Mouse (Mus musculus): ENCODE data around the gene Lin7a. TPM values are rescaled to one million over a fixed set of nuclear protein-coding genes. Genes with fewer than 3 reads are reported as not detected.

Gene Lin7a
- 1.2 and 1.7 TPM in 2 replicates for polyA plus RNA-seq (2016; fragmentation: Nextera tagmentation; extraction: Ambion mirVana)

DNA sequence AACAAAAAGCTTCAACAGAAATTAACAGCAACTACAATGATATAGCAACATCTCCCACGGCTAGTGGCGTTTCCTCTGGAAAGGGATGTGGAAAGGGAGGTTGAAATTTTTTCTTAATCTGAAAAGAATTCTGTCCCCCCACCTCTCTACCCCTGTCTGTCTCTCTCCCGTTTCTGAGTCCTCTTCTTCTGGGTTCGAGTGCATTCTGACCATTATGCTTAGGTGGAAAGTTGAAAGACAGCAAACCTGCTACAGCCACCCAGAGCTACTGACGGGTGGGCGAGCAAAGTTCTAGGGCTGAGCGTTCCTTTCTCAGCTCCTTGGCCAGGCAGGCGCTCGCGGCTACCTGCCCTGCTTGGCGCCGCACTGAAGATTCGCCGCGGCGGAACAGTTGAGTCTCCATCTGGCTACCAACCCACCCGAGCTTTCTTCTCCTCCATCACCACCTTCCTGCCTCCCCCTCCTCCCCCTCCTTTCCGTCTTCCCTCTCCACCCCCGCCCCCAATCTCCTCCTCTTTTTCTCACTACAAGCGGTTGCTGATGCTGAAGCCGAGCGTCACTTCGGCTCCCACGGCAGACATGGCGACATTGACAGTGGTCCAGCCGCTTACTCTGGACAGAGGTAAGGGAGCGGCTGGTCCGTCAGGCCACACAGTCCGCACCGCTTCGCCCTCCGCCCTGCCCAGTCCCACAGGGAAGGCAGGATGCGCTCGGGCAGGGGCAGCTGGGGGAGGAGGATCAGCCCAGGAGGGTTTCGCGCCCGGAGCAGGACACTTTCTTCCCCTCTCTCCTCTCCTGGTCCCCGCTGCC, at the start of gene Lin7a:
TSS of gene Lin7a (plus strand) at position 366 of the 810 bp plus-strand sequence.
- 2% methylated on average over 38 of the region's 38 CpGs for WGBS
- Histone ChIP-seq H3K36me3 (no peaks in the 10 kb centered on the region), H3K9ac (peak within 1 kb of the TSS; percentile 57), H3K4me1 (replicated peaks) (0 out of 2 replicates have a peak, but pooled peaks cover 4% of the 10 kb centered on the region), H3K4me3 (peak within 1 kb of the TSS; percentile 64), H3K27me3 (replicated peaks) (peaks cover 32% of the 10 kb centered on the region), H3K27ac (ENCODE audit: poor library complexity, severe bottlenecking) (no peak within 1 kb of the TSS), H3K4me2 (peak within 1 kb of the TSS; percentile 99), H3K9me3 (replicated peaks) (no peaks in the 10 kb centered on the region)
- ATAC-seq (ENCODE audit: insufficient number of reproducible peaks, low FRiP score), result peak; percentile 51

DNA sequence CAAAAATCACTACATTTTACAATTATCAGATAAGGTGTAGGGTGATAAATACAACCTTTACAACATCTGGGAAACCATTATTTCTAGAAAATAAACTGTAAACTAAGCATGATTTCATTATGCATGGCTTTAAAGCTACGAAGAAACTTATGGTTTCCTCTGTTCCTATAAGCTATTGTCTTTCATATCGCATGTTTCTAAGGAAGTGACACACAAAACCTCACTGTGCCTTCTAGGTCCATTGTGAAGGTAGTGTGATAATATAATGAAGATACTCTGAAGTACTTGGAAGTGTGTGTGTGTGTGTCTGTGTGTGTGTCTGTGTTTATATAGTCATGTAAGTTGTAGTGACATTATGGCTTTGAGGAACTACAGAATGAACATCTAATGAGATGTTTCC, 49.8 kb upstream of the Lin7a start:
- Histone ChIP-seq H3K9me3 (replicated peaks) (no peaks in the 10 kb centered on the region), H3K36me3 (no peaks in the 10 kb centered on the region), H3K4me1 (replicated peaks) (no peaks in the 10 kb centered on the region), H3K9ac (no peak overlapping the region), H3K27ac (ENCODE audit: poor library complexity, severe bottlenecking) (no peak overlapping the region), H3K27me3 (replicated peaks) (no peaks in the 10 kb centered on the region), H3K4me3 (no peak overlapping the region), H3K4me2 (no peak overlapping the region)
- no peak for ATAC-seq (ENCODE audit: insufficient number of reproducible peaks, low FRiP score)
- 76% methylated on average over 2 of the region's 2 CpGs for WGBS

DNA sequence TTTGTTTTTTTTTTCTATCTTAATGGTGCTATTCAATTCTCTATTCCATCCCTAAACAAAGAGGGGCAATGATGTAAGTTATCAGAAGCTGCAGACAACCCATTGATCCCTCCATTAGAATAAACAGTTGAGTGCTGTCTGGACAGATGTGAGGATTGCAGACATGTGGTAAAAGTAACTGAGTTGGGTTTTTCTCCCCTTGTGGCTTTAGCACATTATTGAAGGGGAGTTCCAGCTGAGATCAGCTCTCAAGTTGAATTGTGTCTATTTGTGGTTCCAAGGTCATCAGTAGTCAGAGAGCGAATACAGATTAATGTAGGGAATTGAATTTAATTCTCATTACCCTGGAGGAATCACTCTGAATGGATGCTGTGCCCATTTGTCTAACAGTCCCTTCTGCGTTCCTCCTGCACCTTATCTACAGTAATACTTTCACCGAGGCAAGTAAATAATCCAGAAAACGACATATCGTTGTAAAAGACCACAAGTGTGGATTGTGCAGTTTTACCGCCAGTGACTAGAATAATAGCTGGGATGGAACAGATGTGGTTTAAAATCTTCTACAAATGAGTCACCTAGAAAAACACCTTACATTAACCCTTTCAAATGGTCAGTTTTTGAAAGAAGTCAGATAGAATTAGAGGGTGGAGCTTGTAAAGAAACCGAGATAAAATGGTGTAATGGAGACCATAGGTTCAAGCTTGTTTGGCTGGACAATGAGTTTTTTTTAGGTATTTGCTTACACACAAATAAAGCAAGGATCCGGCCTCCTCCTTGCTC, 48.9 kb upstream of the Lin7a start:
- Histone ChIP-seq H3K27me3 (replicated peaks) (no peaks in the 10 kb centered on the region), H3K4me2 (no peak overlapping the region), H3K4me3 (no peak overlapping the region), H3K36me3 (no peaks in the 10 kb centered on the region), H3K4me1 (replicated peaks) (no peaks in the 10 kb centered on the region), H3K9ac (no peak overlapping the region), H3K9me3 (replicated peaks) (no peaks in the 10 kb centered on the region), H3K27ac (ENCODE audit: poor library complexity, severe bottlenecking) (no peak overlapping the region)
- ATAC-seq (ENCODE audit: insufficient number of reproducible peaks, low FRiP score), result no peak
- 82% methylated on average over 8 of the region's 8 CpGs for WGBS

DNA sequence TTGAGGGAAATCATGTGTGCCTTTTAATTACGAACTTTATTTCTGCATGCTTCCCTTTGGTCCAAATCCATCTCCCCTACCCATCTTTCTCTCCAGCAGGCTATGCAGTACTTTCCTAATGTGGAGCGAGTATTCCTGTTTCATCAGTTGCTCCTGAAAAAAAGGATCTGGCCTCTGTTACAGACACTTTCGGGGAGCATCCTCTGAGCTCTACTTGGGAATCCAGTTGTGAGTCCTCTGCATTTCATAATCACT, 48.4 kb upstream of the Lin7a start:
- H3K9ac ChIP-seq, result no peak overlapping the region
- no peaks in the 10 kb centered on the region for H3K36me3 ChIP-seq
- H3K4me1 ChIP-seq (replicated peaks), result no peaks in the 10 kb centered on the region
- H3K4me3 ChIP-seq, result no peak overlapping the region
- ATAC-seq (ENCODE audit: insufficient number of reproducible peaks, low FRiP score), result no peak
- H3K27ac ChIP-seq (ENCODE audit: poor library complexity, severe bottlenecking), result no peak overlapping the region
- no peaks in the 10 kb centered on the region for H3K9me3 ChIP-seq (replicated peaks)
- WGBS, result 82% methylated on average over 3 of the region's 3 CpGs
- H3K27me3 ChIP-seq (replicated peaks), result no peaks in the 10 kb centered on the region
- no peak overlapping the region for H3K4me2 ChIP-seq

DNA sequence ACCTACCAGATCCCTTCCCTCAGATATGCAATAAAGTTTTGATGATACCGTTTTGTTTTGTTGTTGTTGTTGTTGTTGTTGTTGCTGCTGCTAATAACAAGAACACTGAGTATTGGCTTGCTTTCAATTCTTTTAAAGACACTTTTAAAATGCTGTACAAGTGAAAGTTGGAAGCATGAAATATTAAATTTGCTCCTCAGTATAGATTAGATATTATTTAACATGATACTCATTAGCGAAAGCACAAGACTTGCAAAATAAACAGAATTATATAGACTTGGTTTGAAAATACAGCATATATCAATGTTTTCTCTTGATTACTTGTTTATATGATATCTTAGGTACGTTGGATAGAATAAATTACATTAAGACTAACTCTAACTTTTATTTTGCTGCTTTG, 47.7 kb upstream of the Lin7a start:
- Histone ChIP-seq H3K9ac (no peak overlapping the region), H3K4me3 (no peak overlapping the region), H3K36me3 (no peaks in the 10 kb centered on the region), H3K9me3 (replicated peaks) (no peaks in the 10 kb centered on the region), H3K4me2 (no peak overlapping the region), H3K27me3 (replicated peaks) (no peaks in the 10 kb centered on the region), H3K4me1 (replicated peaks) (no peaks in the 10 kb centered on the region), H3K27ac (ENCODE audit: poor library complexity, severe bottlenecking) (no peak overlapping the region)
- 76% methylated on average over 3 of the region's 3 CpGs for WGBS
- ATAC-seq (ENCODE audit: insufficient number of reproducible peaks, low FRiP score), result no peak

DNA sequence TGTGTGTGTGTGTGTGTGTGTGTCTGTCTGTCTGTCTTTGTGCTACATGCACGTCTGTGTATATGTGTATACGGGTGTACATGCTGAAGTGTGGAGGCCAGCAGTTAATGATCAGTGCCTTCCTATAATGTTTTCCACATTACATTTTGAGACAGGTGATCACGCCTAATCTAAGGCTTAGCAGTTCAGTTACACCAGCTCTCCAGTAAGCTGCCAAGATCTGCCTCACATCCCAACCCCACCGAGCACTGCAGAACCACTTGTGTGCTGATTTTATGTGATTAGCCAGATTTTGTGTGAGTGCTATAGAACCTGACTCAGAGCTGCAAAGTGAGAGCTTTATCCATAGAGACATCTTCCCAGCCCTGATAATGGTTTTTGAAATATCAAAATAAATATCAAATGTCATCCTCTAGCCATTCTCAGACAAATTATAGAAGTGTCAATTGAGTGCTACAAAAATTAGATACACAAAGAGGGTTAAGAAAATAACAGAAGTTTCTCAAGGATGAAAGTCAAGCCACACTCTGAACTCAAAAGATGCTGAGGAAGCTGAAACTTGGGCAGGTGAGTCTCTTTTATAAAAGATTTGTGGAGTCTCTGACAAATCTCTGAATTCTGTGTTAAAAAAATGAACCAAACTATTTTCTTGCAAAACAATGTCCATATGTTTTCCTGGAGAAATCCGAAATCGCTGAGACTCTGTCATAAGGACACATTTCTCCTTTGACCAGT, 46.7 kb upstream of the Lin7a start:
- no peak overlapping the region for H3K4me2 ChIP-seq
- no peaks in the 10 kb centered on the region for H3K9me3 ChIP-seq (replicated peaks)
- no peak overlapping the region for H3K9ac ChIP-seq
- H3K27ac ChIP-seq (ENCODE audit: poor library complexity, severe bottlenecking), result no peak overlapping the region
- no peaks in the 10 kb centered on the region for H3K27me3 ChIP-seq (replicated peaks)
- no peaks in the 10 kb centered on the region for H3K36me3 ChIP-seq
- no peak for ATAC-seq (ENCODE audit: insufficient number of reproducible peaks, low FRiP score)
- no peak overlapping the region for H3K4me3 ChIP-seq
- 79% methylated on average over 6 of the region's 6 CpGs for WGBS
- no peaks in the 10 kb centered on the region for H3K4me1 ChIP-seq (replicated peaks)

DNA sequence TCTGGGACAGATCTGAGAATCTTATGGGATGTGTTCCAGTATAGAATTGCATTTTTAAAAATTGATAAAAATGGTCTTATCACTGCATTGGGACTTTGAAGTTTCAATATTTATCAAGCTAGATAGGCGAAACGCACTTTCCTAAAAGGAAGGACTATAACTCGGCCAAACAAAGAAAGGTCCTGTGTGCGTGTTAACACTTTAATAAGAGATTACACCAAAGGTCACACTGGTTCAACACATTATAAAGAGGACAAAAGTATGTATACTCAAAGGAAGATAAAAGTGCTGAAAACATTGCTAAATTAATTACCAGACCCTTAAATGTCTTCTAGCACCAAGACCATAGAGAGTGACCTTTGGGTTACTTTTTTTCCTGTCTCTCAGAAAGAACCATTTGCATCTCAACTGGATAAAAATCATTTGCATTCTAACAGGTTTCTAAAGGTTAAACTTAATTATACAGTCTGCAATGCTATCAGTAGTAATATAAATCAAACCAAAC, 46.1 kb upstream of the Lin7a start:
- no peaks in the 10 kb centered on the region for H3K27me3 ChIP-seq (replicated peaks)
- no peak overlapping the region for H3K27ac ChIP-seq (ENCODE audit: poor library complexity, severe bottlenecking)
- no peaks in the 10 kb centered on the region for H3K36me3 ChIP-seq
- H3K4me2 ChIP-seq, result no peak overlapping the region
- no peak overlapping the region for H3K9ac ChIP-seq
- H3K4me1 ChIP-seq (replicated peaks), result no peaks in the 10 kb centered on the region
- no peak overlapping the region for H3K4me3 ChIP-seq
- WGBS, result 74% methylated on average over 4 of the region's 4 CpGs
- H3K9me3 ChIP-seq (replicated peaks), result no peaks in the 10 kb centered on the region
- no peak for ATAC-seq (ENCODE audit: insufficient number of reproducible peaks, low FRiP score)

DNA sequence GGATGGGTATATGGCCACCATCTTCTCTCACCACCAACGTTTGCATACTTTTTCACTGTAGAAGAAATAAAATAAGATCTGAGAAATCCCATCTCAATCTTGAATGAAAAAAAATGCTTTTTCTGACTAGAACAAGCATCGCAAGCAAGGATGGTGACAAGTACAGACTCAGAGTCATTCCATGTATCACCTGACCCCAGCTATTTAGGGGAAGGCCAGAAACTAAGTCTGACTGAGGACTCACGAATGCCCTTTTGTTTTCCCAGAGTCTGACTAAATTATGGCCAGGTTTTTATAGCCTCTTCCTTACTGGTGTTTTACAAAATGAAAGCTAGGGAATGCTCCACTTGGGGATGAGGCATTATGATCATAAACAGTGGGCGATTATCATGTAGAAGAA, 45.6 kb upstream of the Lin7a start:
- 82% methylated on average over 4 of the region's 4 CpGs for whole genome bisulfite sequencing

DNA sequence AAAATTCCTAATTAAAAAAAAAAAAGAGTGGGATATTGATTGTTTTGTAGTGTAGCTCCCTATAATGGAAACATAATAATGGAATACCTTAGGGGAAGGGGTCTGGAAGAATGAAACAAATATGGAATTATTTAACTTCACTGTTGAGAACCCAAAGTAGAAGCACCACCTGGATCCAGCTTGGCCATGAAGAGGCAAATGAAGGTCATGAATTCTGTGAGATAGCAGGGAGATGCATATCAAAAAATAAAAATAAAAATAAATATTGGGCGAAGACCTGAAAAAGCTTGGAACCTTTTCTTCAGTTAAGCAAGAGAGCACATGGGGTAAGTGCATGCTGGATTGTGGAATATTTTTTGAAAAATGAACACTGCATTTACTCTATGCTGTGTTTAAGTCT, 43.6 kb upstream of the Lin7a start:
- Histone ChIP-seq H3K4me2 (no peak overlapping the region), H3K36me3 (no peaks in the 10 kb centered on the region), H3K9ac (no peak overlapping the region), H3K27ac (ENCODE audit: poor library complexity, severe bottlenecking) (no peak overlapping the region), H3K4me3 (no peak overlapping the region), H3K9me3 (replicated peaks) (no peaks in the 10 kb centered on the region), H3K27me3 (replicated peaks) (no peaks in the 10 kb centered on the region), H3K4me1 (replicated peaks) (no peaks in the 10 kb centered on the region)
- WGBS, result 85% methylated on average over 1 of the region's 1 CpGs
- ATAC-seq (ENCODE audit: insufficient number of reproducible peaks, low FRiP score), result no peak

More for the DNA sequence above, 45.6 kb upstream of the Lin7a start:
- H3K4me2 ChIP-seq, result no peak overlapping the region
- H3K36me3 ChIP-seq, result no peaks in the 10 kb centered on the region
- no peaks in the 10 kb centered on the region for H3K27me3 ChIP-seq (replicated peaks)
- ATAC-seq (ENCODE audit: insufficient number of reproducible peaks, low FRiP score), result no peak
- no peak overlapping the region for H3K9ac ChIP-seq
- H3K27ac ChIP-seq (ENCODE audit: poor library complexity, severe bottlenecking), result no peak overlapping the region
- no peaks in the 10 kb centered on the region for H3K9me3 ChIP-seq (replicated peaks)
- H3K4me3 ChIP-seq, result no peak overlapping the region
- no peaks in the 10 kb centered on the region for H3K4me1 ChIP-seq (replicated peaks)

DNA sequence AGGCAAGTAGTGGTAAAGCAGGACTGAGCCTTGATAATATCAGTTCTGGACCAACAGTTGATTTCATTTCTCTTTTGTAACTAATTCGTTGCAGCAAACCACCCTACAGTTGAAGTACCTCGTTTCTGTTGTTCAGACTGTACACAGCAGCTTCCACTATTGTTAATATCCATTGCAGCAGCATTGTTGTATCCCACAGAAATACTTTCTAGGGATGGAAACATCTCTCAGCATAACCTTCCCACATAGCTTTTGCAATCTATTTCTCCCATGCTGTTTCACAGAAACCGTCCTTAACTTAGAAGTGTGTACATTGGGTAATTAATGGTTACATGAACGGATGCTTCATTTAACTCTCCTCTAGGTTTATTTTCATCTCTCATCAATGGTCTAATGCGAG, 42.7 kb upstream of the Lin7a start:
- Histone ChIP-seq H3K4me1 (replicated peaks) (no peaks in the 10 kb centered on the region), H3K9ac (no peak overlapping the region), H3K4me2 (no peak overlapping the region), H3K4me3 (no peak overlapping the region), H3K27ac (ENCODE audit: poor library complexity, severe bottlenecking) (no peak overlapping the region), H3K9me3 (replicated peaks) (no peaks in the 10 kb centered on the region), H3K27me3 (replicated peaks) (no peaks in the 10 kb centered on the region), H3K36me3 (no peaks in the 10 kb centered on the region)
- 75% methylated on average over 5 of the region's 5 CpGs for WGBS
- no peak for ATAC-seq (ENCODE audit: insufficient number of reproducible peaks, low FRiP score)

DNA sequence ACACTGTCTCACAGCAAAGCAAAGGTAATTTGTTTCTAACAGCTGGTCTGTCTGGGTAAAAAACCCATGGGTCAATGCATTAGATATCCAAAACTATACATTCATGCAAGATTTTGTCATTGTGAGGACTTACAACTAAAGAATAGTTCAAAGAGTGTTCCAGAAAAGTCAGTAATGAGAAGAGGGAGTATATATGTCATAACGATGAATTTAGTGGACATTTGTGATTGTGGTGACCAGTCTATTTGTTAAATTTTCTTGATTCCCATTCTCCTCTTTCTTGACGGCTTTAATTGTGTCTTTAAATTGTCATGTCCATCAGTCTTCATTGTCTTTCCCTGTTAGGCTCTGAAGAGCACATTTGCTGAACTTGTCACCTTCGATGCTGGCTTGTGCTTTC, 42.1 kb upstream of the Lin7a start:
- Histone ChIP-seq H3K4me3 (no peak overlapping the region), H3K9me3 (replicated peaks) (no peaks in the 10 kb centered on the region), H3K27me3 (replicated peaks) (no peaks in the 10 kb centered on the region), H3K36me3 (no peaks in the 10 kb centered on the region), H3K9ac (no peak overlapping the region), H3K4me1 (replicated peaks) (no peaks in the 10 kb centered on the region), H3K4me2 (no peak overlapping the region), H3K27ac (ENCODE audit: poor library complexity, severe bottlenecking) (no peak overlapping the region)
- no peak for ATAC-seq (ENCODE audit: insufficient number of reproducible peaks, low FRiP score)
- WGBS, result 66% methylated on average over 3 of the region's 3 CpGs

All from heart, embryonic 12.5 days (tissue).